Mouse (Mus musculus) adrenal gland, postnatal 25 days (tissue): ENCODE measurements around the gene Snx9. TPM values are rescaled to one million over a fixed set of nuclear protein-coding genes. Genes with fewer than 3 reads are reported as not detected.

Experiments used
- DNase-seq: peaks from one replicate; pipeline ENCODE4 v3.0.0; 2021; ENCODE audit warnings: mixed read lengths
- total RNA-seq: library from RNA; stranded (reverse); gene quantifications from 2 replicates; pipeline ENCODE4 v1.2.3, GENCODE M21; 2021

Gene Snx9
- total RNA-seq, 1 experiment from 2014 or later, result 51.3 TPM

DNA sequence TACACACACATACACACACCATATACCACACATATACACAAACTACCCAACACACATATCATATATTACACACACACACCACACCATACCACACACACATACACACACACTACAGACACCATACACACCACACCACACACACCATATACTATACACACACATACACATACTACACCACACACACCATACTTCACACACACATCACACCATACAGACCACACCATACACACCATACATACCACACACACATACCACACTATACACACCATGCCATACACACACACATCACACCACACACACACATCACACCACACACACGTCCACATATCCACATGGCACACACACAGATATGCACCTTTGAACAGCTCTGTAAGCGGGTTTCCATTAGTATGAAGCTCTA, 34.3 kb upstream of the Snx9 start:
- DNase-seq, result no peak

DNA sequence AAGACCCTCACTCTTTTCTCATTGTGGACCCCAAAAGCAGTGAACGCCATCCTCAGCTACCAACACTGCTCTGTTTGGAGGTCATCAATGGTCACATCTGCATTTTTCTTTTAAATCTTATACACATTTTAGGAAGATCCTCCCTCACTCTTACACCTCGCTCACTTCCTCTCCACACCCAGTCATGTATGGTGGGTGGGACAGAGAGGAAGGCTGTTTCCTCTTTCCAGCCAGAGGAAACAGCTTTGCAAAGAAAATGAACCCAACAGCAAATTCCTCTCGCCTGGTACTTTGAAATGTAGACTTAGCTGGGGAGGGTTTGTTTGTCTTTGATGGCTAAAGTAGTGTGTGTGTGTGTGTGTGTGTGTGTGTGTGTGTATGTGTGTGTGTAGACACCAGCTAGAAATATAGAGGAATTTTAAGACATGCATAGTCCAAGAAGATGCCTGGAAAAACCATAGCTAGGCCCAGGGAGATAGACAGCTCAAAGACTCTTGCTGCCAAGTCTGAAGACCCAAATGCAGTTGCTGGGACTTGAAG, 33.2 kb upstream of the Snx9 start:
- DNase-seq, result no peak

DNA sequence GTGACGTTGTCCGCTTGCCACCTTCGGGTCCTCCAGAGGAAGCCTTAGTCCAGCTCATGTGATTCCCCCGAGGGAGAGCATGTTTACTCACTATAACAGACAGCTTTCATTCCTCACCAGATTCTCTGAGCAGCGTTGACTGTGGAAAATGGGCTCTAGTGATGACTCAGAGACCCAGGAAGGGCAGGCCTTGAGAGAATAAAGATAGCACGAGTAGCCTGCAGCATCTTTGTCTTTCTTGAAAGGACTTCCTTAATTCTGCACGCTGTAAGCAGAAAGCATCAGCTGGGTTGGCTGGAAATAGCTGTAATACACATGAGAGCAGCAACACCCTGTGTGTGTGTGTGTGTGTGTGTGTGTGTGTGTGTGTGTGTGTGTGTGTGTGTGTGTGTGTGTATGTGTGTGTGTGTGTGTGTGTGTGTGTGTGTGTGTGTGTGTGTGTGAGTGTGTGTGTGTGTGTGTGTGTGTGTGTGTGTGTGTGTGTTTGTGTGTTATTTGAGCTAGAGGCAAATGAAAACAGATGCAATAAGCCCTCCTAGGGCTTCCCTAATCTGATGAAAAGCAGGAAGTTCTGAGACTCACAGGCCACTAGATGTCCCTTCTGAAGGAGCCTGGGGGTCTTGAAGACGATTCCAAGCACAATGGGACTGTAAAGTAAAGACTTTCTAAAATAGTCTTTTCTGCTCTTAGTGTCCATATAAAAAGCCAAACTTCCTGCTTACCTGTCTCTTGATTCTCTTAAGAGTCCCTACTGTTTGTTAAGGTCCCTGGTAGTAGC, 27.1 kb upstream of the Snx9 start:
- no peak for DNase-seq

DNA sequence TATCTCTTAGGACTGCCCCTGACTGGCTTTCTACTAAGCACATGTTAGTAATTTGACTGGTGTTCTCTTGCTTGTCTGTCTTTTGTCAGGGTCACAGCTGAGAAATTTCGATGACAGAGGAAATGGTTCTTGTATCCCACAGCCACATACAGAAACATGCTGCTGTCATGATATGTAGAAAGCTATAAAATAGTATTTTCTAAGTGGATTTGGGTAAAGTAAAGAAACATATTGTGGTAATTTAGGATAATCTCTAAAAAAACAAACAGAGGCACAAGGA, 26.5 kb upstream of the Snx9 start:
- DNase-seq, result no peak

DNA sequence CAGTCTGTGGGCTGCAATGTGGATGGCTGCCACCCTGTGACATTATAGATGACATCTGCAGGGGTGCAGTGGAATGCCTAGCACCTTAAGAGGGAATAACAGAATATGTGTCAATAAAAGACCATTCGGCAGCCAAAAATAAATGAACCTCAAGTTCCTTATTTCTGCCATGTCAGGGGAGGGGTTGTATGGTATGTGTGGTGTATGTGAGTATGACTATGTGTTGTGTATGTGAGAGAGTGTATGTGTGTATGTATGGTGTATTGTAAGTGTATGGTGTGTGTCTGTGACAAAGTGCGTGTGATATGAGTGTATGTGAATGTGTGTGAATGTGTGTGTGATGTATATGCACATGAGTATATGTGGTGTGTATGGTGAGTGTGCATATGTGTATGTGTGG, 23.3 kb upstream of the Snx9 start:
- no peak for DNase-seq

DNA sequence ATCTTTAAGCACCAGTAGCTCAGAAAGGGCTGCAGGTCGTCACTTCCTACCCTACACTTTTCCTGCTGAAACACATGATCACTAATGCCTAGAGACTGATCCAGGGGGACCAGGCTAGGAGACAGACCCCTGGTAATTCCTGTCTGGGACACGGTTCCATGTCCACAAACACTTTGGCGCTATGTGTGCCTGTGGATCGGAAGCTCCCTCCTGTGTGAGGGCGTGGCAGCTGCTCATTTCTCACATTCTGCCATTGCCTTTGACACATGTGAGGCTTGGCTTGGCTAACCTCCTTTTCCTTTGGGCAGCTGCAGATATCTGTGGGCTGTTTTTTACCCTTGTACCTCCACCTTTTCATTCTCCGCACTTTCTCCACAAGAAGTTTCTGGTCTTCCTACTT, 22.0 kb upstream of the Snx9 start:
- DNase-seq, result no peak

DNA sequence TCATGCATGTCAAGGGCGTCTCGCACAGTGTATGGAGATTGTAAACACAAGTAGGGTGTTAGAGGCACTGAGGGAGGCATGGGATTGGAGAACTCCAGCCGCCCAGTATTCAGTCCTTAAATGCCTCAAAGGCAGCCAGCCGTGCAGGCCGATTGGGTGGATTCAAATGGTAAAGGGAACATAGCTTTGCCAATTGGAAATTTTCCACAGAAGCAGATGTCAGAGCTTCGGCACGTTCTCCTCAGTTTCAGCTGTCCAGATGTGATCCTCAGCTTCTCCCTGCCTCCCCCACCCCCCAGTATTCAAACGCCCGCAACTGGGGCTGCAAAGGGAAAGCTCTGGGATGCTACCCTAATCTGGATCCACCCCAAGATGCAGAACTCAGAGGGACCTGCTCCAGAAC, 21.3 kb upstream of the Snx9 start:
- DNase-seq, result no peak

DNA sequence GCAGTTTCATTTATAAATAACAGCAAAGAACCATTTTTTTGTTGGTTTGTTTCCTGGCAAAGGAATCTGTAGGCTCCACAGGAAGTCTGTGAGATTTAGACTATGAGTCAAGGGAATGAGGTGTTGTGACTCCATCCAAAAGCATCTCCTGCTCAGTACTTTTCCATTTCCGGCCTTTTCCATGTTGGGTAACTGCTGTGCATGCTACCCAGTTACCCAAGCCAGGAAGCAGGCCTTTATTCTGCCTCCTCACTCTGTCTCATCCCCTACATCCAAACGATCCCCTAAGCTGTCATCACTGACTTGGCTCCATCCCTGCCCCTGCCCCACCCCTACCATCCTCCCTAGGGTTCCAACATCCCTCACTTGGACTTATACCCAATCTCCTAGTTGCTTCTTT, 18.6 kb upstream of the Snx9 start:
- DNase-seq, result no peak

DNA sequence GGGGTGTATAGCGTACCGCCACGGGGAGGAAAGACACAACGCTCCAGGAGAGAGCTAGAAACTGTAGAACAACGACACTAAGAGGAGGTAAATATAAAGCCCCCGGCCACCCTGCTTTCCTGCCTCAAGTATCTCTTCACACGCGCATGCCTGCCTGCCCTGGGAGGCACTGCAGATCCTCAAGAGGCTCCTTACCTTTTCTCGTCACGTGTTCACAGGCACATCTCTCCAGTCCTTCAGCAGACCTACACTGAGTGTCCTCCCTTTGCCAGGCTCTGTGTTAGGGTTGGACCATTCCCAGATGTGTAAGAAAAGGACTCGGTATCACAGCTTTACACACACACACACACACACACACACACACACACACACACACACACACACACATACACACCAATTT, 18.1 kb upstream of the Snx9 start:
- DNase-seq, result no peak

DNA sequence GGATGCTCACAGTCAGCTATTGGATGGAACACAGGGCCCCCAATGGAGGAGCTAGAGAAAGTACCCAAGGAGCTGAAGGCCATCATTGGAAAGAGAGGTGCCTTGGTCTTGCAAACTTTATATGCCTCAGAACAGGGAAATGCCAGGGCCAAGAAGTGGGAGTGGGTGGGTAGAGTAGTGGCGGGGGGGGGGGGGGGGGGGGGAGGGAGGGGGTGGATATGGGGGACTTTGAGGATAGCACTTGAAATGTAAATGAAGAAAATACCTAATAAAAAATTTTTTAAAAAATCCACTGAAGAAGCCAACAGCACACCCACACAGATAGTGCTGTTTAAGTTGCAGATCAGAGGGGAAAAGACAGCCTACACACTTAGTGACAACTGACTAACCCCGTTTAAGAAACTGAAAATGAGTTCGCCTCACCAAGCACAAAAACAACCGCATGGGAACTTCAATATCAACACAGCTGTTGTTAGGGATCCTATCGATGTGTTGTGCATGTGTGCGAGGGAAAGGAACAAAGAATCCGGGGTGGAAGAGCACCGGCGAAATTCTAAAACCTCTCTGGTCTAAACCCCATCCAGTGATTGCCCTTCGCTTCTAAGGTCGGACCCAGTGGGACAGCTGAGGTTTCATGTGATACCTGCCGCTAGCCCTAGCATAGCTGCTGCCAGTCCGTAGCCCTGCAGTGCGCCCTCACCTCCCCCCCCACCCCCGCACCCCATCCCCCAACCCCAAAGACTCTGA, 13.1 kb upstream of the Snx9 start:
- DNase-seq, result no peak

DNA sequence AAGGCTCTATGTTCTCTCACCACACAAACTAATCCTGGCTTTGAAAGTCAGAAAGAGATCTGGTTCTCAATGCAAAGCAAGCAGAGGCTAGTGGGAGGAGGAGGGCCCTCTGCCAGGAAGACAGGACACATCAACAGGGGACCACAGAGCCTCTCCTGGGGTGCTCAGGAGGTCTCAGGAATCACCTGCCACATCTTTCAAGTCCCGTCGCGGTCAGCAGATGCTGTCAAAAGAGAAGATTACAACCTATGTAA, 12.6 kb upstream of the Snx9 start:
- DNase-seq, result no peak

DNA sequence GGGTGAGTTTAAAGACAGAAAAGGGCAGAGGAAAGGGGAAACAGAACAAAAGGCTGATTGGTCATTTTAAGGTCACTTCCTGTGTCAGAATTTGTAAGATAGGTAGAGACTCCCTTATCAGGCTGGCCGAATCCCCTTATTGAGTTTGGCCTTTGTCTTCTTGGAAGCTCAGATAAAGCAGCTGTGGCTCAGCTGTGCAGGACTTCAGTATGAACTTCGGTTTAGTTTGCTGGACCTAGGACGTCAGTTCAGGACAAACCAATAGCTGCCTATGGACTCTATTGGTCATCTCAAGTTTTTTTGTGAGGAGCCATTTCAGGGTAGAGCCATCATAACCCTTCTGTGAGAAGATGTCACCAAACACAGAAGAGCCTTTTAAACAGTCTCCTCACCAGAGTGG, 12.2 kb upstream of the Snx9 start:
- no peak for DNase-seq

DNA sequence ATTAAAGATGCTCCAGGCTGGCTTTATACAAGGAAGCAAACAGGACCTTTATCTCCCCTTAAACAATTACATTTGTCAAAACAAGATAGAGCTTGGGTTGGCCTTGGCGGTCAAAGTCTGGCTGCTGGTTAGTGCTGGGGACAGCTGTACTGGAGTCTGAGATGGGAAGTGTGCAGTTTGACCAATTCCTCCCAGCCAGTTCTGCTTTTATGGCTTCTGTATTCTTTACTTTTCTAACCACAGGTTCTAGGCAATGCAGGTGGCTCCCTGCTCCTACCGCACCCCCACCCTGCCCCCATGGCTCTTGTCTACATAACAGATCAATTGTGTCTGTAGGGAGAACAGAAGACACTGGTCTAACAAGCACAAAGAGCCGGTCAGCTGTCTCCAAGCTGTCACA, 11.2 kb upstream of the Snx9 start:
- DNase-seq, result no peak

DNA sequence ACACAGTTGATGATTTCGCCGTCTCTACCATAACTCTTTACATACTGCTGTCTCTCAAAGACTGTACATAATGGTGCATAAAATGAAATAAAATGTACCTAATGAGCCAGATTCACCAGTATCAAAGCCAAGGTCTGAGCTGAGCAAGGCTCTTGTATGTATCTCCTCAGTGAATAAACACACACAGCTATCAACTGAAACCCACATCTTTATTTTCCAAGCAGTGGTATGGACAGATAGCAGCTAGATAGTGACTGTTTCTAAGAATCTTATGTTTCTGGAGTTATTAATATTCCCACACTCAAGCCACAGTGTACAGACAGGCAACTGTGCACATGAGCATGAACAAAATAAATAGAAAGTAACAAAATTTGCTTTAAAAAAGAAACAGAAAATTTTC, 10.7 kb upstream of the Snx9 start:
- DNase-seq, result no peak

DNA sequence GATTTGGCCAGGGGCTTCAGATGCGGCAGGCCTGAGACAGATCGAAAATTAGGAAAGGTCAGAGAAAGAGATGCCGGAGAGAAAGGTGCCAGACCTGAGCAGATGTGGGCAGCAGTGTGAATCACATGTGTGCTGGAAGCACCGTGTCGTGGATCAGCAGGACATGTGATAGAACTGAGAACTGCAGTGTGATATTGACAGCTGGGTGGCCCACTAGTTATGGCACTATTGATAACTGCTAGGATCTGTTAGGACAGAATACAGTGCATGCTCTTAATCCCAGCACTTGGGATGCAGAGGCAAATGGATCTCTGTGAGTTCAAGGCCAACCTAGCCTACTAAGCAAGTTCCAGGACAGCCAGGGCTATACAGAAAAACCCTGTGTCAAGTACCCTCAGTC, 10.3 kb upstream of the Snx9 start:
- no peak for DNase-seq

DNA sequence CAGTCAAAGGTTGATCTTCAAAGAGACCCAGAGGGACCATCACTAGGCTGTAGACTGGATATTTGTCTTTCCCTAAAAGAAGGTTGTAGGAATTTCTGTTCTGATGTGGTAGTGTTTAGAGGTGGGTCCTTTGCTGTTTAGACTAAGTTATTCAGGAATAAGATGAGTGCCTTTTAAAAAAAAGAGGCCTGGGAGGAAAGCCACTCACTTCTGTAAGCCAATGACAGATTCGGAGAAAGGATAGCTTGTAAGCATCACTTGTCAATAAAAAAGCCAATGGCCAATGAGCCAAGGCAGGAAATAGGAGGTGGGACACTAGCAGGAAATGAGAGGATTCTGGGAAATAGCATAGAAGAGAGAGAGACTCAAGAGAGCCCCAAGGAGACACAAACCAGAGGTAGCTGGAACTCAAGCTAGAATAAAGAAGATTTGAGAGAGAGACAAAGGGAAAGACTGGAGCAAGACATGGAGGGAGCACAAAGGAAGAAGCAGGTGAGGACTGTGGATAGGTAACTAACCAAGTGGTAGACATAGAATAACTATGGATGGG, 9.8 kb upstream of the Snx9 start:
- no peak for DNase-seq

DNA sequence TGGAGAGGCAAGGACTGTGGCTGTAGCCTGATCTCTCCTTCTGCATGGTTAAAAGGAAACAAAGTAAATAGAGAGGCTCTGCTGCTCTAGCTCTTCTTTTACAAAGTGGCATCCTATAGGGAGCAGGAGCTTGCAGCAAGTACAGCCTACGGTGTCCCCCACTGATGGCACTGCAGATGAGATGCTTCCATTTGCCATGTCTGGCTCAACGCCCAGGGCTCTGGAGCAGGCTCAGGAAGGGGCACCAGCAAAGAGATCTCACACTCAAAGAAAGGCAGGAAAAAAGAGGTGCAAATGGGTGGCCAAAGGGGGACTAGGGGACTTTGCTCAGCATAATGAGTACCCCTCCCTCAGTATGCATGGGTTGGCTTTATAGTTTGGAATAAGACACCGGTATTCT, 7.0 kb upstream of the Snx9 start:
- no peak for DNase-seq

DNA sequence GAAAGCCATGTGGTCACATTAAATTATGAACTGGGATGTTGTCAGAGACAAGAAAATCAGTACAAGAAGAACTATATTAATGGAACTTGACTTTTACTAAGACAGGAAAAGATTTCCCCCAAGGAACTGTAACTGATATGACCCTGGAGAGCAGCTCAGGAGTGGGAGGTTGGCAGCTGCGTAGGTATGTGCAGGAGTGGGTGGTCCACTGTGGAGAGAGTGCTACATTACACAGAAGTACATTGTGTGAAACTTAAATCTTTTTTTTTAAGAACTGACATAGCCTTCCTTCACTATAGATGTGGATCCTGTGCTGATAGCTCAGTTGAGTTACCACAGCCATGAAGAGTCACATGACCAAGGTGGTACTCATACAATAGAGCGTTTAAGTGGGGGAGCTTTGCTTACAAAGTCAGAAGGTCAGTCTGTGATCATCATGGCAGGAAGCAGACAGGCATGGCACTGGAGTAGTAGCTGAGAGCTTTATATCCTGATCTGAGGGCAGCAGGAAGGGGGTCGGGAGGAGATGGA, 6.3 kb upstream of the Snx9 start:
- DNase-seq, result no peak

DNA sequence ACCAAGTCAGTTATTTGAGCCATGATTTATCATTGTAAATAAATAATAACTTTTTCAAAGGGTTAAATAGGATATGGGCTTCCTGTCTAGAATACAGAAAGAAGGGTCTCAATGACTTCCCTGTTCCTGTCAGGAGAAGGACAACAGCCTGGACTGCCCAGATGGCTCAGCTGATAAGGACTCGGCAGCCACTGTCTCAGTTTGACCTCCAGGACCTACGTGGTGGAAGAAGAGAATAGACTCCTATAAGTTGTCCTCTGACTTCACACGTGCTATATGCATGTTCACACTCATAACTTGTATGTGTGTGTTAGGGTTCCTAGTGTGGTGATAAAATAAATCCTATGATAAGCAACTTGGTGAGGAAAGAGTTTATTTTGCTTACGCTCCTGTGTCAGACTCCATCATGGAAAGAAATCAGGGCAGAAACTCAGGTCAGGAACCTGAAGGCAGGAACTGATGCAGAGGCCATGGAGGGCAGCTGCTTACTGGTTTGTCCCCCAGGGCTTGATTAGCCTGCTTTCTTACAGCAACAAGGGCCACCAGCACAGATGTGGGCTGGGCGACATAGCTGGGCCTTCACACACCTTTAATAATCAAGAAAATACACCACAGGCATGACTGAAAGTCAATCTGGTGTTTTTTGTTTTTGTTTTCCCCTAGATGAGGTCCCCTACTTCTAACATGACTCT, 1.4 kb upstream of the Snx9 start:
- no peak for DNase-seq

DNA sequence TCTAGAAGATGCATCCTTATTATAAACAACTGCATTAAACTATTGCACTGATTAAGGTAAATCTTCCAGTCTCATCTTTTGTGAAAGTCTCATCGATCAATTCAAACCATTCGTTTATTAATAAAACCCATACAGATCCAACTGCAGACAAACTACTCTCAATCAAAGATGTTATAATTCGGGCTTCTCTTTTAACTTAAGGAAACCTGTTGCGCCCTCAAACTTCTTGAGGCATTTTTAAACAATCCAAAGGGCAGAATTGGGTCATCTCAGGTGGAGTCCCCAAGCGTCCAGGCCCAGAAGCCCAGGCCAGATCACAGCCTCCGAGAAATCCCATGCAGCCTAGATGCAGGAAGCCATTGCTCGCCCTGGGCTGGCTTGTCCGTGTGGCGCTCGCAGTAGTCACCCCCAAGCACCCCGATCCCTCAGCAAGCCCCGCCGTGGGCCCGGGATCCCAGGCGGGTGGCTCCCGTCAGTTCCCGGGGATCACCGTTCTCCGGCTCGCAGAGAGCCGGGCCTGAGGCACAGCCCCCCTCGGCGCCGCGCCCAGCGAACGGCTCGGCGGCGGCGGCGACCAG, 490 bp upstream of the Snx9 start:
- DNase-seq, result no peak

DNA sequence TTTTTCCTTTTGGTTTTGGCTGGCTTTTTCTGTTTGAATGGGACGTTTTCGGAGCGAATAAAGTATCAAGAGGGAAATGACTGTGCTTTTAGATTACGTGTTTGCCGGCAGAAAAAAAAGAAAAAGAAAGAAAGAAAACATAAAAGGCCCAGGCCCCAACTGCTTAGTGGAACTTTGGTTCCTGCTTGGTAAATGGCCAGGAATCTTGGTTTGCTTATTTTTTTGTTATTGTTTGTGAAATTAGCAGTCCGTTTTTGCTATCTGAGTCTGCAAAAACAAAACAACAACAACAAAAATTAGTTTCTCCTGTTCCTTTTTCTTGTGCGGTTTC, 779 bp downstream of the Snx9 start:
- no peak for DNase-seq

DNA sequence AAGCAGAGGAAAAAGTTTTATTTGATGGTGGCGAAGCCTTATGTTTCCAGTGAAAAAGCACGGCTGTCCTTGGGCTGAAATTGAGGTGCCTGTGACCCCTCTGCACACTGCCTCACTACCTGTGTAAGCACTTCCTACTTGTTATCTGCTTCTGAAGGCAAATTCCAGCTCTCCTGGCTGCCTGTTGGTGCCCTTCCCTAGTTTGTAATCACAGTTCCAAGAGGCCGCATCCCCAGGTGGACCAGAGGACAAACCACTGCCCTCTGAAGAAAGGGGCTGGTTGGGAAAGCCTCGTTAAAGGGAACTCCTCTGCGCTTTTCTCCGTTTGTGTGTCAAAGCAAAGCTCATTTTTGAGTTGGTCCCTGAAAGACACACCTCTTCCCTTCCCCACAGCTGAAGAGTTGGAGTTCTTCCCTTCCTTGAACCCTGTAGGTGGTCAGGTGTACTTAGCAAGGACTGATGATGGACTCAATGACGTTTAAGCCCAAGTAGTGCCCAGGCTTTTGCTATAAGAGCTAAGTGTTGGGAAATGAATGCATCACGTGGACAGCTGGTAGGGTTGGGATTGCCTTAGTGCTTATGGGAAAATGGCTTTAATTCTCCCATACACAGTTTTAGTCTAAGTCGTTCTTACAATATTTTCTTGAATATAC, 2.0 kb downstream of the Snx9 start:
- no peak for DNase-seq

DNA sequence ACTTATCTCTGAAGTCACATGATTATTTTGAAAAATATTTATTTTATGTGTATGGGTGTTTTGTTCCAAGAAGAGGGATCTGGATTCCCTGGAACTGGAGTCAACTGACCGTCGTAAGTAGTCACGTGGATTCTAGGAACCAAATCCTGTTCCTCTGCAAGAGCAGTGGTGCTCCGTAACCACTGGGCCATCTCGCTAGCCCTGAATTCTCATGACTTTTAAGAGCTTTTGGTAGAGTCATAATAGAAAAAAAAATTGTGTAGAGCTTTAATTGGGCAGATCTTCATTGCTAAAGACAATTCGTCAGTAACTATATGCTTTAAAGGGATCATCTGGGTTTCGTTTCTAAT, 2.5 kb downstream of the Snx9 start:
- no peak for DNase-seq
